Mouse (Mus musculus): ENCODE measurements around the gene Astn2. TPM values are rescaled to one million over a fixed set of nuclear protein-coding genes. Genes with fewer than 3 reads are reported as not detected.
A peak's percentile ranks its signal among the peaks of the same experiment; 100 is the strongest.

Astn2 gene
- polyA plus RNA-seq, 1 experiment from 2014 or later: 0.15 TPM

DNA sequence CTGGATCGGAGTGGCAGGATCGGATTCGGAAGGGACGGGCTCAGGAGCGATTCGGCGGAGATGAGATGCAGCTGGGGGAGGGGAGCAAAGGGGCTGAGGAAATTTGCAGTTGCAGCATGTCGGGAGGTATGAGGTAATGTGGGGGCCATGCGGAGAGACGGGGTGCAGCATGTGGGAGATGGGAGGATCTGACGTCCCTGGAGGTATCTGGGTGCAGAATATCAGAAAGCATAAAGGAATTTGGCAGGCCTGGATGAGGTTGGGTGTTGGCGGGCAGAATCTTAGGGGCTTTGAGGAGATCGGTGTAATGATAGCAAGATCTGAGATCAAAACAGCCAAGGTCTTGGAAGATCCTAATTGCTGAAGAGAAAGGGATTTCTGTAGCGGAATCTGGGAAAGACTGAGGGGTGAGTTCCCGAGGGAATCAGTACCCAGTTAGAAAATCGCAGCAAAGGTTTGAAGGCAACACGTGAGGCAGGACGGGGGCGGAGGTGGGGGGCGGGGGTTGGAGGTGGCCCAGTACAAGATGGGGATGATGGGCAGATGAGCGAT, 799.2 kb downstream of the Astn2 start:
- ATAC-seq (ENCODE audit: insufficient read depth, low FRiP score): peak; percentile 66
- H3K9me3 ChIP-seq (replicated peaks; ENCODE audit: control insufficient read depth, low read length): no peaks in the 10 kb centered on the region
- H3K36me3 ChIP-seq (ENCODE audit: control insufficient read depth, insufficient read depth, low read length): no peaks in the 10 kb centered on the region
- no peaks in the 10 kb centered on the region for H3K27me3 ChIP-seq (ENCODE audit: control insufficient read depth, insufficient read depth, low read length)
- 1% methylated on average over 21 of the region's 21 CpGs for WGBS
- peak overlapping the region; percentile 80 for H3K4me3 ChIP-seq (replicated peaks; ENCODE audit: low read length)
- H3K4me1 ChIP-seq (ENCODE audit: control insufficient read depth, insufficient read depth, low read length): peaks cover 12% of the 10 kb centered on the region
- 0 out of 2 replicates have a peak overlapping the region, but pooled peaks have one; percentile 22 for H3K27ac ChIP-seq (ENCODE audit: low read length)
- peak overlapping the region; percentile 84 for H3K9ac ChIP-seq (ENCODE audit: low read length)
- peak overlapping the region; percentile 85 for H3K4me2 ChIP-seq (ENCODE audit: low read depth, low read length)

GRCm38 (mm10) chr4:65604504-65605150, 799.8 kb downstream of the Astn2 start, which contains the start of gene Trim32:
TSS of gene Trim32 (plus strand) at chr4:65604986.
- H3K4me2 ChIP-seq (ENCODE audit: low read depth, low read length): peak within 1 kb of the TSS; percentile 85
- H3K4me3 ChIP-seq (replicated peaks; ENCODE audit: low read length): peak within 1 kb of the TSS; percentile 80
- WGBS: 4% methylated on average over 33 of the region's 33 CpGs
- peak within 1 kb of the TSS; percentile 22; the same call in 1 of the 2 replicates for H3K27ac ChIP-seq (ENCODE audit: low read length)
- ATAC-seq (ENCODE audit: insufficient read depth, low FRiP score): peak; percentile 96
- peak within 1 kb of the TSS; percentile 84 for H3K9ac ChIP-seq (ENCODE audit: low read length)
- no peaks in the 10 kb centered on the region for H3K9me3 ChIP-seq (replicated peaks; ENCODE audit: control insufficient read depth, low read length)
- H3K4me1 ChIP-seq (ENCODE audit: control insufficient read depth, insufficient read depth, low read length): peaks cover 12% of the 10 kb centered on the region
- H3K27me3 ChIP-seq (ENCODE audit: control insufficient read depth, insufficient read depth, low read length): no peaks in the 10 kb centered on the region
- H3K36me3 ChIP-seq (ENCODE audit: control insufficient read depth, insufficient read depth, low read length): no peaks in the 10 kb centered on the region

- no peak overlapping the region for H3K9ac ChIP-seq (ENCODE audit: low read length)
Measured at GRCm38 (mm10) chr4:65594601-65595369, 809.6 kb downstream of the Astn2 start.

GRCm38 (mm10) chr4:65589780-65590179, 814.6 kb downstream of the Astn2 start:
- no peak overlapping the region for H3K4me2 ChIP-seq (ENCODE audit: low read depth, low read length)
- H3K9me3 ChIP-seq (replicated peaks; ENCODE audit: control insufficient read depth, low read length): no peaks in the 10 kb centered on the region
- no peak overlapping the region for H3K27ac ChIP-seq (ENCODE audit: low read length)
- no peaks in the 10 kb centered on the region for H3K36me3 ChIP-seq (ENCODE audit: control insufficient read depth, insufficient read depth, low read length)
- no peak for ATAC-seq (ENCODE audit: insufficient read depth, low FRiP score)
- H3K4me3 ChIP-seq (replicated peaks; ENCODE audit: low read length): no peak overlapping the region
- no peaks in the 10 kb centered on the region for H3K27me3 ChIP-seq (ENCODE audit: control insufficient read depth, insufficient read depth, low read length)
- H3K9ac ChIP-seq (ENCODE audit: low read length): no peak overlapping the region
- no peaks in the 10 kb centered on the region for H3K4me1 ChIP-seq (ENCODE audit: control insufficient read depth, insufficient read depth, low read length)

More at GRCm38 (mm10) chr4:65594601-65595369, 809.6 kb downstream of the Astn2 start:
- no peaks in the 10 kb centered on the region for H3K4me1 ChIP-seq (ENCODE audit: control insufficient read depth, insufficient read depth, low read length)
- H3K4me3 ChIP-seq (replicated peaks; ENCODE audit: low read length): no peak overlapping the region
- H3K27ac ChIP-seq (ENCODE audit: low read length): no peak overlapping the region
- 65% methylated on average over 5 of the region's 5 CpGs for WGBS
- no peaks in the 10 kb centered on the region for H3K9me3 ChIP-seq (replicated peaks; ENCODE audit: control insufficient read depth, low read length)
- ATAC-seq (ENCODE audit: insufficient read depth, low FRiP score): no peak
- no peak overlapping the region for H3K4me2 ChIP-seq (ENCODE audit: low read depth, low read length)
- H3K27me3 ChIP-seq (ENCODE audit: control insufficient read depth, insufficient read depth, low read length): no peaks in the 10 kb centered on the region
- no peaks in the 10 kb centered on the region for H3K36me3 ChIP-seq (ENCODE audit: control insufficient read depth, insufficient read depth, low read length)

DNA sequence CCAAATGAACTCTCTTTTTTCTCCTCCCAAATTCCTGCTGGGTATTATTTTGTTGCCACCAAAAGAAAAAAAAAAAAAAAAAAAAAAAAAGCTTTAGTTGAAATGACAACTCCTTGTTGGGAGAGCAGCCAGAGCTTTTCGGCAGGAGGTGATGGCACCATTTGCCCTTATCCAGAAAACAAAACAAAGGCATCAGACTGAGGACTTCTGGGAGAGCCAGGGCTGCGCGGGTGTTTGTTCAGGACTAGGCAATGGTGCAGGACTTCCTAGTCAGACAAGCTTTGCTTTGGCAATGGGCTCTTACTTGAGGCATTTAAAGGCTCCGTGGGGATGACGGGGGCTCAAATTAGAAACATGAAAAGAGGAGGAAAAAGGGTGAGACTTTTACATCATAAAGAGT, 817.5 kb downstream of the Astn2 start:
- 59% methylated on average over 5 of the region's 5 CpGs for WGBS
- ATAC-seq (ENCODE audit: insufficient read depth, low FRiP score): no peak
- Histone ChIP-seq H3K27me3 (ENCODE audit: control insufficient read depth, insufficient read depth, low read length) (no peaks in the 10 kb centered on the region), H3K4me2 (ENCODE audit: low read depth, low read length) (no peak overlapping the region), H3K4me3 (replicated peaks; ENCODE audit: low read length) (no peak overlapping the region), H3K36me3 (ENCODE audit: control insufficient read depth, insufficient read depth, low read length) (no peaks in the 10 kb centered on the region), H3K27ac (ENCODE audit: low read length) (no peak overlapping the region), H3K4me1 (ENCODE audit: control insufficient read depth, insufficient read depth, low read length) (no peaks in the 10 kb centered on the region), H3K9ac (ENCODE audit: low read length) (no peak overlapping the region), H3K9me3 (replicated peaks; ENCODE audit: control insufficient read depth, low read length) (no peaks in the 10 kb centered on the region)

GRCm38 (mm10) chr4:65580254-65580653, 824.2 kb downstream of the Astn2 start:
- no peaks in the 10 kb centered on the region for H3K27me3 ChIP-seq (ENCODE audit: control insufficient read depth, insufficient read depth, low read length)
- no peak overlapping the region for H3K9ac ChIP-seq (ENCODE audit: low read length)
- no peak overlapping the region for H3K4me3 ChIP-seq (replicated peaks; ENCODE audit: low read length)
- no peak overlapping the region for H3K27ac ChIP-seq (ENCODE audit: low read length)
- no peak overlapping the region for H3K4me2 ChIP-seq (ENCODE audit: low read depth, low read length)
- no peaks in the 10 kb centered on the region for H3K36me3 ChIP-seq (ENCODE audit: control insufficient read depth, insufficient read depth, low read length)
- H3K4me1 ChIP-seq (ENCODE audit: control insufficient read depth, insufficient read depth, low read length): no peaks in the 10 kb centered on the region
- WGBS: 67% methylated on average over 1 of the region's 1 CpGs
- H3K9me3 ChIP-seq (replicated peaks; ENCODE audit: control insufficient read depth, low read length): no peaks in the 10 kb centered on the region
- ATAC-seq (ENCODE audit: insufficient read depth, low FRiP score): no peak

GRCm38 (mm10) chr4:65565493-65565892, 838.9 kb downstream of the Astn2 start:
- Histone ChIP-seq H3K9ac (ENCODE audit: low read length) (no peak overlapping the region), H3K4me3 (replicated peaks; ENCODE audit: low read length) (no peak overlapping the region), H3K27me3 (ENCODE audit: control insufficient read depth, insufficient read depth, low read length) (no peaks in the 10 kb centered on the region), H3K27ac (ENCODE audit: low read length) (no peak overlapping the region), H3K4me1 (ENCODE audit: control insufficient read depth, insufficient read depth, low read length) (no peaks in the 10 kb centered on the region), H3K9me3 (replicated peaks; ENCODE audit: control insufficient read depth, low read length) (no peaks in the 10 kb centered on the region), H3K36me3 (ENCODE audit: control insufficient read depth, insufficient read depth, low read length) (no peaks in the 10 kb centered on the region), H3K4me2 (ENCODE audit: low read depth, low read length) (no peak overlapping the region)
- WGBS: 63% methylated on average over 4 of the region's 4 CpGs
- ATAC-seq (ENCODE audit: insufficient read depth, low FRiP score): no peak

DNA sequence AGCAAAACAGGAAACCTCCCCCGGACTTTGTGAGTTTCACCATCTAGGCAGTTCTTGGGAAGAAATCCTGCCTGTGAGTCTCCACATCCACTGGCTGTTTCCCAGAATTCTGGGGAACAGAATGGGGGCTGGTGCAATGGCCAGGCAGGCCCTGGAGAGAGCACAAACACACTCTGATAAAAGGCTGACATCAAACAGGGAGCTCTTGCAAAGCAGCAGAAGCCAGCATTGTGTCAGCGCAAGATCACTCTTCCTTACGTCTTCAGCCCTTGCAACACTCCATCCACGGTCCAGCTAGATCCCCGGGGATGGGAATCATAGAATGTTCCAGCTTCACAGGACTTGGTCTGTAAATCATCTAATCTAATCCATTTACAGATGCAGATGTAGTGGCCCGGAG, 855.9 kb downstream of the Astn2 start:
- ATAC-seq (ENCODE audit: insufficient read depth, low FRiP score): no peak
- no peak overlapping the region for H3K9ac ChIP-seq (ENCODE audit: low read length)
- H3K36me3 ChIP-seq (ENCODE audit: control insufficient read depth, insufficient read depth, low read length): no peaks in the 10 kb centered on the region
- no peaks in the 10 kb centered on the region for H3K4me1 ChIP-seq (ENCODE audit: control insufficient read depth, insufficient read depth, low read length)
- H3K4me2 ChIP-seq (ENCODE audit: low read depth, low read length): no peak overlapping the region
- no peaks in the 10 kb centered on the region for H3K27me3 ChIP-seq (ENCODE audit: control insufficient read depth, insufficient read depth, low read length)
- no peak overlapping the region for H3K4me3 ChIP-seq (replicated peaks; ENCODE audit: low read length)
- WGBS: 60% methylated on average over 6 of the region's 6 CpGs
- no peaks in the 10 kb centered on the region for H3K9me3 ChIP-seq (replicated peaks; ENCODE audit: control insufficient read depth, low read length)
- H3K27ac ChIP-seq (ENCODE audit: low read length): no peak overlapping the region

- WGBS: 63% methylated on average over 2 of the region's 2 CpGs
- Histone ChIP-seq H3K9me3 (replicated peaks; ENCODE audit: control insufficient read depth, low read length) (no peaks in the 10 kb centered on the region), H3K27me3 (ENCODE audit: control insufficient read depth, insufficient read depth, low read length) (no peaks in the 10 kb centered on the region), H3K9ac (ENCODE audit: low read length) (no peak overlapping the region), H3K4me3 (replicated peaks; ENCODE audit: low read length) (no peak overlapping the region), H3K27ac (ENCODE audit: low read length) (no peak overlapping the region), H3K4me1 (ENCODE audit: control insufficient read depth, insufficient read depth, low read length) (no peaks in the 10 kb centered on the region), H3K36me3 (ENCODE audit: control insufficient read depth, insufficient read depth, low read length) (no peaks in the 10 kb centered on the region), H3K4me2 (ENCODE audit: low read depth, low read length) (no peak overlapping the region)
- ATAC-seq (ENCODE audit: insufficient read depth, low FRiP score): no peak
Measured at GRCm38 (mm10) chr4:65545582-65545981, 858.8 kb downstream of the Astn2 start.
